14 mouse cellular contexts compared by ENCODE assay signal in the genomic region with DNA sequence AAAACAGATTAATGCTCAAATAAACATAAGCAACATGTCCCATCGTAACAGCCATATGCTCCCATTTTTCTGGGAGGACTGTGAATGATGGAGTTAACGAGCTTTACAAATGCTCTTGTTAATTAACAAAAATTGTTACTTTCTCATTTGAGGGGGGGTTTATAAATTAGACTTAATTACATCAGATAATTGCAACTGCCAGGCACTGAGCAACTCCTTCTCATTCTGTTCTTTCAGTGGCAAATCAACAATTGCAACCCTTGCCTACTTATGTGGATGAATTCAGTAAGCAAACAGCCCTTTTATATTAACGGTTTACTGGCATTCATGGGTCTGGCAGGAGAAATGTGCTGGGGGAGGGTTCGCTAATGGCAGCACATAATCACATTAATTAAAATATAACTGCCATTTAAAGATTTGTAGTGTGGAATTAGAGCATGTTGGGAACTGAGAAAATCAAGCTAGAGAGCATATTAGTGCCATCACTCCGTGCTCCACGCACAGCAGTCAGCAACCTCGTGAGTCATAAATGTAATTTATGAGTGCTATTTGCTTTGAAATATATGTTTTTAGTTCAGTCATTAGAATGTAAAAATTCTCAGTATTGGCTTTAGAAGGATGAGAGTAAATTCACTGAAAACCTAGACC.
DNase-seq lines count a peak whose midpoint lies in the region; ATAC-seq and TF ChIP-seq lines count a peak whose summit lies in the region.
"Had no signal": no experiment of that assay in that cellular context is flagged by ENCODE, and none has a peak within 500 bp of the region (broad histone marks: within the 10 kb centered on the region; RNA-seq: fewer than 3 reads in every experiment).

No protein-coding gene starts in this region.

- H3K9ac ChIP-seq in embryonic facial prominence, embryonic 14.5 days (ENCODE audit: low read depth, low read length): no peak overlapping the region
- no peak overlapping the region for H3K9ac ChIP-seq in hindbrain, embryonic 14.5 days
- H3K9ac ChIP-seq in neural tube, embryonic 13.5 days: no peak overlapping the region
- H3K9ac ChIP-seq in liver, embryonic 12.5 days: no peak overlapping the region
- H3K9ac ChIP-seq: heart, embryonic 13.5 days had no signal

- H3K27ac ChIP-seq in embryonic facial prominence, embryonic 14.5 days (replicated peaks; ENCODE audit: low read depth, low read length): no peak overlapping the region
- no peak overlapping the region for H3K27ac ChIP-seq in embryonic facial prominence, embryonic 10.5 days (replicated peaks)
- H3K27ac ChIP-seq in hindbrain, embryonic 14.5 days: no peak overlapping the region
- peak overlapping the region; percentile 35 for H3K27ac ChIP-seq in neural tube, embryonic 13.5 days (replicated peaks)
- H3K27ac ChIP-seq in liver, embryonic 12.5 days: no peak overlapping the region
- H3K27ac ChIP-seq: heart, embryonic 13.5 days had no signal

- H3K4me1 ChIP-seq in embryonic facial prominence, embryonic 14.5 days (ENCODE audit: control insufficient read depth, insufficient read depth, low read length): no peaks in the 10 kb centered on the region
- no peaks in the 10 kb centered on the region for H3K4me1 ChIP-seq in embryonic facial prominence, embryonic 10.5 days
- H3K4me1 ChIP-seq in hindbrain, embryonic 14.5 days (replicated peaks; ENCODE audit: control insufficient read depth, insufficient read depth, low read length): 0 out of 2 replicates have a peak, but pooled peaks cover 10% of the 10 kb centered on the region
- H3K4me1 ChIP-seq in neural tube, embryonic 13.5 days (replicated peaks): peaks cover 10% of the 10 kb centered on the region
- H3K4me1 ChIP-seq in liver, embryonic 12.5 days: no peaks in the 10 kb centered on the region
- H3K4me1 ChIP-seq: heart, embryonic 13.5 days had no signal

- H3K27me3 ChIP-seq in embryonic facial prominence, embryonic 14.5 days (replicated peaks; ENCODE audit: control insufficient read depth, insufficient read depth, low read length): no peaks in the 10 kb centered on the region
- H3K27me3 ChIP-seq in embryonic facial prominence, embryonic 10.5 days (replicated peaks; ENCODE audit: low read depth, poor library complexity, severe bottlenecking): no peaks in the 10 kb centered on the region
- no peaks in the 10 kb centered on the region for H3K27me3 ChIP-seq in hindbrain, embryonic 14.5 days (ENCODE audit: control insufficient read depth, insufficient read depth, low read length)
- no peaks in the 10 kb centered on the region for H3K27me3 ChIP-seq in neural tube, embryonic 13.5 days
- H3K27me3 ChIP-seq in liver, embryonic 12.5 days (replicated peaks): no peaks in the 10 kb centered on the region
- H3K27me3 ChIP-seq: CH12.LX; heart, embryonic 13.5 days had no signal

- no peaks in the 10 kb centered on the region for H3K36me3 ChIP-seq in embryonic facial prominence, embryonic 14.5 days (ENCODE audit: control insufficient read depth, insufficient read depth, low read length)
- no peaks in the 10 kb centered on the region for H3K36me3 ChIP-seq in embryonic facial prominence, embryonic 10.5 days (replicated peaks)
- no peaks in the 10 kb centered on the region for H3K36me3 ChIP-seq in hindbrain, embryonic 14.5 days (replicated peaks; ENCODE audit: control insufficient read depth, insufficient read depth)
- no peaks in the 10 kb centered on the region for H3K36me3 ChIP-seq in neural tube, embryonic 13.5 days
- H3K36me3 ChIP-seq in liver, embryonic 12.5 days: no peaks in the 10 kb centered on the region
- H3K36me3 ChIP-seq: heart, embryonic 13.5 days had no signal

- TF ChIP-seq POLR2A in brain, embryonic 14.5 days (IDR thresholded peaks at IDR 0.05; ENCODE audit: borderline replicate concordance, extremely low read depth, insufficient read depth, insufficient read length, poor library complexity, severe bottlenecking): no peak

- WGBS in embryonic facial prominence, embryonic 14.5 days: 80% methylated on average over 7 of the region's 7 CpGs
- 78% methylated on average over 7 of the region's 7 CpGs for WGBS in embryonic facial prominence, embryonic 10.5 days
- WGBS in hindbrain, embryonic 14.5 days: 33% methylated on average over 7 of the region's 7 CpGs
- WGBS in neural tube, embryonic 13.5 days: 27% methylated on average over 7 of the region's 7 CpGs
- WGBS in liver, embryonic 12.5 days (ENCODE audit: insufficient replicate concordance): 65% methylated on average over 7 of the region's 7 CpGs

- no peaks in the 10 kb centered on the region for H3K9me3 ChIP-seq in embryonic facial prominence, embryonic 14.5 days (ENCODE audit: control insufficient read depth, low read length)
- H3K9me3 ChIP-seq in embryonic facial prominence, embryonic 10.5 days: no peaks in the 10 kb centered on the region
- no peaks in the 10 kb centered on the region for H3K9me3 ChIP-seq in hindbrain, embryonic 14.5 days (ENCODE audit: control insufficient read depth, low read length)
- H3K9me3 ChIP-seq in neural tube, embryonic 13.5 days: no peaks in the 10 kb centered on the region
- no peaks in the 10 kb centered on the region for H3K9me3 ChIP-seq in liver, embryonic 12.5 days (replicated peaks)
- H3K9me3 ChIP-seq: heart, embryonic 13.5 days had no signal

- peak; percentile 16 for DNase-seq in embryonic facial prominence, embryonic 14.5 days (ENCODE audit: low spot score)
- DNase-seq in embryonic facial prominence, embryonic 10.5 days (ENCODE audit: low spot score): no peak
- DNase-seq in brain, embryonic 14.5 days (ENCODE audit: low read depth): peak; percentile 96
- DNase-seq in hindbrain, embryonic 14.5 days (ENCODE audit: low spot score): peak; percentile 67
- no peak for DNase-seq in adrenal gland, postnatal 14 days
- DNase-seq in gastrocnemius, adult 8-10 months (ENCODE audit: low spot score in 2 of 2): no peak
- DNase-seq: cerebellum, adult 9-10 months; embryo, embryonic 11 days; kidney, postnatal 10 days had no signal

- peak; percentile 41; the same call in 1 of the 2 replicates for ATAC-seq in embryonic facial prominence, embryonic 14.5 days (ENCODE audit: low read depth)
- ATAC-seq in hindbrain, embryonic 14.5 days (ENCODE audit: low FRiP score): peak; percentile 81
- ATAC-seq in neural tube, embryonic 13.5 days (ENCODE audit: low read depth): peak; percentile 82
- no peak for ATAC-seq in liver, embryonic 12.5 days

- no peak for TF ChIP-seq CTCF in brain, embryonic 14.5 days (IDR thresholded peaks at IDR 0.05; ENCODE audit: borderline replicate concordance, extremely low read depth, insufficient read depth, insufficient read length)

- no peak overlapping the region for H3K4me3 ChIP-seq in embryonic facial prominence, embryonic 14.5 days (ENCODE audit: low read depth, low read length)
- H3K4me3 ChIP-seq in embryonic facial prominence, embryonic 10.5 days: no peak overlapping the region
- no peak overlapping the region for H3K4me3 ChIP-seq in hindbrain, embryonic 14.5 days (replicated peaks; ENCODE audit: low read length)
- no peak overlapping the region for H3K4me3 ChIP-seq in neural tube, embryonic 13.5 days
- H3K4me3 ChIP-seq in liver, embryonic 12.5 days: no peak overlapping the region
- H3K4me3 ChIP-seq: heart, embryonic 13.5 days had no signal

- no peak overlapping the region for H3K4me2 ChIP-seq in embryonic facial prominence, embryonic 14.5 days (ENCODE audit: low read depth, low read length)
- no peak overlapping the region for H3K4me2 ChIP-seq in hindbrain, embryonic 14.5 days (replicated peaks)
- no peak overlapping the region for H3K4me2 ChIP-seq in neural tube, embryonic 13.5 days
- no peak overlapping the region for H3K4me2 ChIP-seq in liver, embryonic 12.5 days
- H3K4me2 ChIP-seq: heart, embryonic 13.5 days; liver, embryonic 11.5 days had no signal

Comparison
In these comparisons a context has a peak if more than half of its experiments do, and no peak if none do; other contexts are left out.
1. DNase-seq: peak in embryonic facial prominence, embryonic 14.5 days (single experiment), brain, embryonic 14.5 days (single experiment) and hindbrain, embryonic 14.5 days (single experiment); none in embryonic facial prominence, embryonic 10.5 days (single experiment), adrenal gland, postnatal 14 days (single experiment) and gastrocnemius, adult 8-10 months (0 of 2).